Mouse (Mus musculus): ENCODE data around the gene Gm5800.
"Not testable (repeated sequence)": the region's sequence is repeated elsewhere in the genome, so short reads cannot be mapped to it uniquely, and the experiment has no call there.

Gene Gm5800

DNA sequence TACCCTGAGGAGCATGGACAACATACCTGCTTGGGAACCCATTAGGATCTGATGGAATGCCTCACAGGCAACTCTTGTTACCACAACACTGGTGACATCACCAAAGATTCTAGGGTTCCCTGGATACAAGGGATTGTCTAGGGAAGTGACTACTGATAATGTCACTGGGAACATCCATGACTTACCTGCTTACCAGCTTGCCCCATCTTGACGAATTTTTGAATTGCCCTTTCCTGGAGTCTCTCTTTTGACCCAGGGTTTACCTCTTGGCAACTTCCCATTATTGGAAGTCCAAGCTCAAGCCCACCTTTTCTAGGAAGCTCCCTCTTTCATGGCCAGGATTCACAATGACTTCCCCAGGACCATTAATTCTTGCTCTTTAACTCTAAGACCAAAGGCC lies at the start of gene Gm5800:
Gene Gm5800 (minus strand): TSS at position 101 of the 400 bp plus-strand sequence.
- no peak for DNase-seq (ENCODE audit: low spot score)

DNA sequence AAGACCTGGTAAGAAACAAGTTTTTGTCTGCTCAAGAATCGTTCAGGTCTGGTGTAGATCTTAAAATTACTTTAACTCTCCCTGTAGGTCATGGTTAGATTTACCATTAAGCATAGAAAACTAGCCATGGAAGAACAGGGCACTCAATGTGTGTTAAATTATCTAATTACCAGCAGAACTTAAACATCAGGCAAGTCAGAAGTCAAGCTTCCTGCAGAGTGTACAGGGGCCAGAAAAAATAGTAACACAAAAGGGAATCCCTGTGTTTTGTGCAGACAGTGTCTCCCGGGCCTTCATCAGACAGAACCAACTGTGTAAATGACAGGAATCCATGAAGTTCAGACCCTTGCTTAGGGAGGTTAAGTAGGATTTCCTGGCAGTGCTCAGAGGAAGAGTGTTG lies 39.0 kb upstream of the Gm5800 start:
- no peak for DNase-seq (ENCODE audit: low spot score)

DNA sequence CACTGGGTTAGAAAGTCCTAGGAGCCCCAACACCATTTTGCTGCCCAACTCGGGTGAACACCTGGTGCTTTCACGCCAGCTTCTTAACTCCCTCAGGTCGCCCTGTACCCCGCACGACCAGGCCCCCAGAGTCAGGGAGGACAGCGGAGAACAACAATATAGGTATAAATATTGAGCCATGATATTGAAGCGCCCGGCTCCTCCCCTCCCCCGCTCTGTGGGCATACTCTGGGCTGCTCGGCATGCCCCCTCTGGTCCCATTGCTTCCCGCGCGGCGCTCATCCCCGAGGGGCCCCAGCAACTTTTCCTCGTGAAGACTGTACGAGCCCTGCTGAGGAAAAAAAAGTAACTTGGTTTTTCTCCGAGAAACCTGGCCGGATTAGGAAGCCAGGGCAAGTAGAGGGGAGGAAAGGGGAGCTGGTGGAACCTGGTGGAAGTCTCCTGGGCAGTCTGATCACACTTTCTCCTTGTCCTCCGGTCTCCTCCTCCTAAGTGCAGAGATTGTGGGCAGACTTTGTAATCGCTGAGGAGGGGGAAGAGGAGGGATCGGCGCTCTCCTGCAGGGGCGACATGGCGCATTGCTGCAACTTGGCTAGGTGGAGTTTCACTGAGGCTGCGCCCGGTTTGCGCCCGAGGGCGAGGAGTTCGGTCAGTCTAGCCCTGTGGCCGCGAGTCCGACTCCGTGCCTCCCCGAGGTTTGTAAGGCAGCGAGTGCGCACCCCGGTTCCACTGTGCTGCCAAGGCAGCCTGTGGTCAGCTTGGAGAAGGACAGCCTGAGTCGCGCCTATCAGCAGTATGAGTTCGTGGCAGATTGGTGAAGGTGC lies 23.6 kb upstream of the Gm5800 start:
- DNase-seq (ENCODE audit: low spot score), result no peak

DNA sequence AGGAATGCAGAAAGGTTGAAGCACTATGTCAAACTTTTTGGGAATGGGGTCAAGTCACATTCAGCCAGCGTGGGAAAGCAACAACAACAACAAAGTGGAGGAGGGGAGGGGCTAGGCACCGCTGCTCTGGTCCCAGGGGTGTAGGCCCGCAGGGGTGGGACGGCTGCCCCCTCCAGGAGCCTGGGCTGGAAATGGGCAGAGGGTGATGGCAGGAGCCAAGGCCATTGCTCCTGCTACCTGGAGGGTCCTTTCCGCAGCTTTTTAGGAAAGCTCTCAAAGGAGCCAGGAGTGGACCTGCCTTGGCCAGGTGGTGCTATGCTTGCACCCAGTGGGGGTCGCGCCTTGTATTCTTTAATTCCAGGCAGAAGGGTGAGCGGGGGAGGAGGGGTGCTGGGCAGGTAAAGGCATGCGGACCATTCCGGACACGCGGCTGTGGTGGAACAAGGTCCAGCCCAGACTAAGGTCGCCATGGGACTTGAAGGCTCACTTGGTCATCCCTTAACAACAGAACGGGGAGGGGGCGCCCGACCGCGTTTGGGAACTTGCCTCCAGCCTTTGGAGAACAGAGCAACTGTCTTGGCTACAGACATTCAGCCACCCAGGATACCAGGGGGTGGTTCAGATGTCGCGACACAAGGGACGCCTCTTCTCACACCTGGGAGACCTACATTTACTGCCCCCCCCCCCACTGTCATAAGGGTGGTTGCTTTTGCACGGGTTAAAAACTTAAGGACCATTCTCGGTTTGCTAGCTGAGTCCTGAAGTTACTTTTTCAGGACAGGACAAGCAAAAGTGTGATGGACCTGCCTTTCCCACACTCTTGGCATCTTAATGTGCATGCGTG lies 22.4 kb upstream of the Gm5800 start:
- no peak for DNase-seq (ENCODE audit: low spot score)

DNA sequence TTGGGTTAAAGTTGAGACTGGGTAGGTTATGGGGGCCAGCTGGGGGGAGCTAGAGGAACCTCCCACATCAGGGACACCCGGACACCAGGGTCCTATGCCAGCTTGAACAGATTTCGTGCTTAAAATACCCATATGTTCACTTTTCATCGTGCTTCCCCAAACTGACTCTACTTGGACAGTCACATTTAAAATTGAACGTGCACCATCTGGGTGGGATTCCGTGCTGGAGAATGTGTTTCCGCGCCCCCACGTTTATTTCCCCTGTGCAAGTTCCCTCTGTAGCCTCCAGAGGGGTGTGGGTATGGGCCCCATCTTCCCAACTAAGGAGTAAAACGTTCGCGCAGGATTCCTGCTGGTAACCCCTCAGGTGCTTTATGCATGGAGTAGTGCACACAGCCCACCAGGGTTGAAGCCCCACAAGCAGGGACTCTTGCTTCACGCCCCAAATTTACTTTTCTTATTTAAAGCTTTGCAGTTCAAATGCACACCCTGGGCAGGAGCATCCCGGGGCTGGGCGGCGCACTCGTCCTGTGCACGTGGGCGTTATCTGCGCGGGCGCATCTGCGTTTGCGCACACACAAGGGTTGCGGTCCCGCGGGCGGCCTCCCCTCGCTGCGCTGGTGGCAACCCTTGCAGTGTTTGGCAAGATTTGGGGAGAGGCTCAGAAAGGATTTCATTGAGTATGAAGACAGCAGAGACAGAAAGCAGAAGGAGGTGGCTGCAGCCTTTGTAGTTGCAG lies 21.6 kb upstream of the Gm5800 start:
- no peak for DNase-seq (ENCODE audit: low spot score)

DNA sequence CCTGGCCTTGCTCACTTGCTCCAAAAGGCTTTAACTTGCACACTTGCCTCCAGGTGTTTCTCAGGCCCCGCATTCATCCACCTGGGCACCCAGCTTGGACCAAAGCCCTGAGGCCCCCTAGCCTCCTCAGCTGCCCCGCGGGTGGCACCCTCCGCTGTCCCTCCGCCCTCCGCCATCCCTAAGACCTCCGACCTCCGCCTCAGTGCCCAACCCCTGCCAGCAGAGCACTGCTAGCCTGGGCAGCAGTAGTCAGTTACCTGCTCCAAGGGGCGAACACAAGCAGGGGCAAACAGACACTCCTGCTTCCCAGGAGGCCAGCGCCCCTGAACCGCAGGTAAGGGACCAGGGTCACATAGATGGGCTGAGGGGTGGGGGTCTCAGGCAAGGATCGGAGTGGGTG lies 21.0 kb upstream of the Gm5800 start:
- DNase-seq (ENCODE audit: low spot score), result no peak

DNA sequence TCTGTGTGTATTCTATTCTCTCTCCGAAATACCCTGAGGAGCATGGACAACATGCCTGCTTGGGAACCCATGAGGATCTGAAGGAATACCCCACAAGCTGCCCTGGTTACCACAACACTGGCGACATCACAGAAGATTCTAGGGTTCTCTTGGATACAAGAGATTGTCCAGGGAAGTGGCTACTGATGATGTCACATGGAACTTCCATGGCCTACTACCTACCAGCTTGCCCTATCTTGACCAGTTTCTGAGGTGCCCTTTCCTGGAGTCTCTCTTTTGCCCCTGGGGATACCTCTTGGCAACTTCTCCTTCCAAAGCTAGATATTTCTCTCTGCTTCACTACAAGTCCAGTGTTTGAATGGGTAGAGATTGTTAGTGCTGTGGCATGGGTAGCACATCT lies 21.6 kb downstream of the Gm5800 start, which contains the start of gene Gm17079:
Gene Gm17079 (minus strand): TSS at position 101 of the 400 bp plus-strand sequence.
- DNase-seq (ENCODE audit: low spot score), result not testable (repeated sequence)

DNA sequence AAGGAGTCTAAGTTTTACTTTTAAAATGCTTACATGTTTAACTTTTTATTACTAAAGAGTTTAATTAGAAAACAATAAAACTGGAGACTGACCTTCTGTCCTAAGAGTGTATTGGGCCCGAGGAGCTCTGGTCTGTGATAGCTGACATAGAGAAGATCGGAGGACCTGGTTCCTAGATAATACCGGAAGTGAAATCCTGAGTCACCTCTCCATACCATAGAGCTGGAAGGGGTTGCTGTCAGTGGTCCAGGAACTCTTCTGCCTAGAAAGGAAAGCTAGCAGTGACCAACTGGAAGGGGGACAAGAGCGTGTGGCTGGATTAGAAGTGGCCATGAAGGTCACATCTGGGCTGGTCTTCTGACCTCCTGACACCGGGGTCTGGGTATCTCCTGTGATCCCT lies 39.7 kb downstream of the Gm5800 start:
- no peak for DNase-seq (ENCODE audit: low spot score)

Measured in MN1 (cell line).